Mouse (Mus musculus) CD4-positive, CD25-positive, alpha-beta regulatory T cell, adult 4 months (primary cell): ENCODE measurements around the gene Stil. TPM values are rescaled to one million over a fixed set of nuclear protein-coding genes. Genes with fewer than 3 reads are reported as not detected.

Source experiments
- ATAC-seq: one replicate; pipeline ENCODE4 v1.8.0; 2017
- polyA plus RNA-seq, 2 experiments: library from polyadenylated mRNA; unstranded; fragments of 100-300 nt; shearing (Covaris generic); gene quantifications; one replicate each; pipeline ENCODE4 v1.2.1; 2017

Stil gene
- polyA plus RNA-seq, 2 experiments from 2014 or later: 2.0 TPM

DNA sequence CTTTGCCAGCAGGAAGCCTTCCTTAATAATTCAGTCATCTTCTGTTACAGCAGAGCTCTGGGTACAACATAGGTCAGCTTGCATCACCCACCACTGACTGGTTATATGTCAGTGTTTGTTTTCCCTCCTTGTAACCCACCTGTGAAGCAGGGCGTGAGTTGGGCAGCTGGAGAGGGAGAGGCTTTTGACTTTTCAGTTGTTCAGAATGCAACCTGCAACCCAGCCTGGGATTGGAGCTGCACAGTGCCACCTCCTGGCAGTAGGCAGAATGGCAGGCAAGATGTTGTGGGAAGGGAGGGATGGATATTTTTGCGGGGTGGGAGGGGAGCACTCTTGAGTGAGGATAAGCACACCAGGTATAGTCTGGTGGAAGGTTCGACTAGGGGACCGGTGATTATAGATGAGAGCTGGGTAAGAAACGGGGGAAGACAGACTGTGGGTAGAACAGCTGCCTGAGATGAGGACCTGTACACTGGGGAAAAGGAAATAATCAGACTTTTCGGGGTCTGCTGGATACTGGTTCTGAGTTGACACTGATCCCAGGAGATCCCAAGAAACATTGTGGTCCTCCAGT is 85.7 kb downstream of the Stil start:
- ATAC-seq: peak; percentile 77

- ATAC-seq: no peak
Measured at GRCm38 (mm10) chr4:115086257-115086656, 86.3 kb downstream of the Stil start.

DNA sequence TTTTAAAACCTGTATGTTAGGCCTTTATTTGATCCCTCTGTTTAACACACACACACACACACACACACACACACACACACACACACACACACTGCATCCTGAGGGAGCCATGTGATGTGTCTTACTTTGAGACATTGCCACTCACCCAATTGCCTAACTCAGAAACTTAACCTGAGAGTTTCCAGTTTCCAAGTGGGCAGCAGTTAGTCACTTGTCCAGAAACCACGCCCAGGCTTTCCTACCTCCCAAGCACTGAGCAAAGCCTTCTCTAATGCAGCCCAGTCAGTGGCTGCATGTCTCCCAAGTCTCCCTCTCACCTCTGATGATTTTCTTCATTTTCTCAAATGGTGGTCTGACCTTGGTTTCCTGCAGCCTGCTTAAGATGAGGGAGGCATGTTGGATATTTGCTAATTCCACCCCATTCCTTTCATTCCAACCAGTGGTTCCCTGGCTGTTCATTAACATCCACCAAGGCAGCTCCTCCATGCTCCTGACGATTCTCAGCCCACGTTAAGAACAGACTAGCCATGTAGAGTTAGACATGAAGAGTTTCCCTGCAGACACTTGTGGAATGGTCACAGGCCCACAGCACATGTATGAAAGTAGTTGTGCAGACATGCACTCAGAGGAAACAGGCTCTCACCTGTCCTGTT is 86.9 kb downstream of the Stil start:
- ATAC-seq: no peak

GRCm38 (mm10) chr4:115088611-115089338 is 88.8 kb downstream of the Stil start, which contains the start of gene Pdzk1ip1:
TSS of gene Pdzk1ip1 (plus strand) at chr4:115088708.
- peak; percentile 55 for ATAC-seq

DNA sequence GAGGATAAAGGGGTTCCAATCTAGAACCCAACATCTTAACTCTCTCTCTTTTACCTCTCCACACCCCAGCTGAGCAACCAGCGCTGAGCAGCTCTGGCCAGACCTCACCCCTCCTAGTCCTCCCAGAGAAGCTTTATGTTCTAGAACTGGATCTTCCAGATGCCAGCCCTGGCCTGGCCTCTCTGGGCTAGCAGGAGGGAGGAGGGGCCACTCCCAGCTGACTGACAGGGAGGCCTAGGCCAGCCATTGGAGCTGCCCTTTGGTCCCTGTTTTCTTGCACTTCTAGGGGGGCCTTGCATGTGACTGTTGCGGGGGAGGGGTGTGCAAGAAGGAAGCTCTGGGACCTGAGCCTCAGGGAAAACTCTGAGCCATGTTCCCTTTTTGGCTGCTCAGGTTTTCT is 90.6 kb downstream of the Stil start:
- ATAC-seq: no peak

- no peak for ATAC-seq
Measured at GRCm38 (mm10) chr4:115091806-115092205, 91.8 kb downstream of the Stil start.

Other genes starting within 250 kb of the Stil start
- gene Gm12830, start 178.4 kb upstream of the Stil start, polyA plus RNA-seq: not detected
- gene Foxd2, start 91.3 kb upstream of the Stil start, polyA plus RNA-seq: under 1 TPM in 1 of 2 experiments, not detected in 1; 0.16 TPM
- not detected for gene Foxe3, start 74.1 kb upstream of the Stil start, polyA plus RNA-seq
- 10 to 100 TPM; 43.9 to 64.6 TPM for gene Cmpk1, start 12.9 kb upstream of the Stil start, polyA plus RNA-seq
- not detected for gene Tal1, start 56.3 kb downstream of the Stil start, polyA plus RNA-seq
- 10 to 100 TPM; 25.7 to 31.9 TPM for gene Pdzk1ip1, start 88.5 kb downstream of the Stil start, polyA plus RNA-seq
- under 1 TPM in 1 of 2 experiments, not detected in 1; 0.09 TPM for gene Cyp4x1, start 134.1 kb downstream of the Stil start, polyA plus RNA-seq
- not detected for gene Cyp4a29, start 241.9 kb downstream of the Stil start, polyA plus RNA-seq